Mouse (Mus musculus): Measurements from ENCODE around the gene Slc46a2. TPM values are rescaled to one million over a fixed set of nuclear protein-coding genes. Genes with fewer than 3 reads are reported as not detected.
A peak's percentile ranks its signal among the peaks of the same experiment; 100 is the strongest.

Gene Slc46a2
- under 1 TPM; 0.12 to 0.93 TPM for total RNA-seq (2021)
- long read RNA-seq, experiment 1: 0 reads
- long read RNA-seq, experiment 2, partial matches to known transcripts: 0 of 3 reads
- long read RNA-seq, experiment 2, other reads (novel, unspliced or antisense): 1 of 3 reads

DNA sequence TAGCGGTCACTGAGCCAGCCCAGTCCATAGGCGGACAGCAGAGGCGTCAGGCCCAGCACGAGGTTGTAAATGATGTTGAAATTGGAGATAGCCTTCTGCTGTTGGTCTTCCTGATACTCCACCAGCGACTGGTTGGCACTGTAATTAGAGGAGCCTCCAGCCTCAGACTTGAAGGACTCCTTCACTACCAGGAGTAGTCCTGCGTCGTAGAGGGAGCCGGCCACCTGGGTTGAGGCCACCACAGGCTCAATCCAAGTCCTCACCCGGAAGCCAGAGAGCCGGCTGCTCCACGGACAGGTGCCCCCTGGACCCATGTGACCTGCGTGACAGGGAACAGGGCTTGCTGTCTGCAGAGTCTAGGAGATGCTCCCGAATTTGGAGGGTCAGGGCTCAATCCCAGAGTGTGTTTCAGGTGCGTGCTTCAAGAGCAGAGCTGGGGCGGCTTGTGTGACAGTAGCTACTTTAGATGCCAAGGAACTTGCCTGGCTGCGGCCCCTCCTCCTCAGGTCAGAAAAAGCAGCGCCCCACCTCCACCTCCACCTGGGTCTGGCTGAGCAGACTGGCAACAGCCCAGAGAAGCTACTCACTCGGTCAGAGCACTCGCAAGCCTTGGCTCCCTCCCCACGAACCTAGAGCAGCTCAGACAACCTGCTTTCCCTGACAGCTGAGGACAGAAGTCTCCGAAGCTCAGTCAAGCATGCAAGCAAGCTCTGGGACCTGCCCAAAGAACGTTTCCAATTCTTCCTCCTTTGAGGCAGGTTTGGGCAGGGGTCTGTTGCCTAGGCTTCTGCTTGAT, at the start of gene Slc46a2:
Gene Slc46a2 (minus strand): TSS at position 449 of the 796 bp plus-strand sequence.
- DNase-seq: no peak
- intact Hi-C loops (cut with DNase I): no loop called here

DNA sequence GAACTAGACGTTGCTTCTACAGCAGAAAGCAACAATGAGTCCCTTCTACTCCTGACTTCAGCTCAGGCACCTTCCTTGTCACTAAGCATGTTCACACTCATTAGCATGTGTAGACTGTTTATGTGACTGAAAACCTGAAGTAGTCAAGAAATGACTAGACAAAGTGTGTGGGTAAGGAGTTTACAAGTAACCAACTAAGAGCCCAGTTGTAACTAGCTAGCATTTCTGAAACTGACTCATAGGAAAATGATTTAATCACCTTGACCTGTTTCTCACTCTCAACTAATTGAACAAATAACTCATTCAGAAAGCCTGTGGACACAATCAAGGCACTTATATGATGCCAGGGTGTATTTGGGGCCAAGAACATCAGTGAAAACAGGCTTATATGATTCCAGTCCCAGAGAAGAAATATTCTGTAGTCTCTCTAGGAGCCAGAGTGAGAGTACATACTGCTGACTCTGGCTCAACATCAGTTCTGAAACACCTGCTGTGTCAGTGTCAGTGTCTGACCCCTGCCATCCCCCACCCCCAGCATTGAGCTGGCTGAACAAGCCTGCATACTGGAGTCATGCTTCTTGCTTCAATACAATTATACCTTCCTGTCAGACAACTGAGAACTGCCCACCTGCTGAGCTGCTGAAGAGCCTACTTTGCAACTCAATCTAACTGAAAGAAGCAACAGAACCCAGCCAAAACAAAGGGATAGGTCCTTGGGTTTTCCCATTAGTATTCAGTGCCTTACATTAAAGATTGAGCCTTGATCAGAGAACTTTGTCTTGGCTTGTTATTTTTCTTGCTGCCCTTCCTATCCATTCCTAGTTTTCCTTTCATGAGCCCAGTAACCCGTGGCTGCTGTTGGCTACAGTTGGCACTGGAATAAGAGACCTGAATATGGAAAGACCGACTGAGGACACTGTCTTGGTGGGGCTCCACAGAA, 48.8 kb upstream of the Slc46a2 start, which contains the start of gene Mup6:
Gene Mup6 (plus strand): TSS at position 890 of the 940 bp plus-strand sequence.
- no peak for DNase-seq
- intact Hi-C loops (cut with DNase I): no loop called here

DNA sequence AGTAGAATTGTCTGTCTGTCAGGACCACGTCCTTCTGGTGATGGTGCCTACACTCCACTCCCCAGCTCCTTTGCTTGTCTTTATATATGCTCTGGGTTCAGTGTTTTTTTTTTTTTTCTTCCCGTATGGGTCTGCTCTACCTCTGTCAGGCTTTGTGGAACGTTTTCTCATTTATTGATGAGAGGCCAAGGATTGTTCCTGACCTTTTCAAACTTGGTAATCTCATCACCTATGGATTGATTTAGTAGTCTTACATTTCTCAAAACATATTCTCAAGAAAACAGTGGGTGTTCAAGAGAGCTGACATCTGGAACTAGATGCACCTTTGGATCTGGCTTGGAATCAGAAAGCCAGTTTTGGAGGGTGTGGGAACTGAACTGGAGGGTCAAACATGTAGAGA, 45.8 kb upstream of the Slc46a2 start, which contains the start of gene Mup4:
Gene Mup4 (minus strand): TSS at position 101 of the 400 bp plus-strand sequence.
- no peak for DNase-seq
- intact Hi-C loops (cut with DNase I): no loop called here

DNA sequence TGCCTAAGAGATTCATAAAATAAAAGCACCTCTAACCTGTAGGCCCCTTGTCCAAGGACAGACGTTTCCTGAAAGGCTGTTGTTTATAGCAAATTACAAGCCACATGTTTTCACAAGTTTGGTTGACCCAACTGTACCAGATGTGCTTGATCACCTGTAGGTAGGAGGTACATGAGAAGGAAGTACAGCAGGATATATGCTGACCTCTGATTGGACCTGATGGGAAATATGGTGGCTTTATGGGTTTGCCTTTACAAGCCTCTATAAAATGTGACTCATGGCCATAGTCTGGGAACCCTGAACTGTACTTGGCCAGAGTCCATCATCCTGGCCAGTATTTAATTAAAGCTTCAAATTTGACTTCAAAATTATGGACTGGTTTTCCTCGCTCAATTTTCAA, 22.7 kb upstream of the Slc46a2 start:
- DNase-seq: no peak
- intact Hi-C loops (cut with DNase I): no loop called here

DNA sequence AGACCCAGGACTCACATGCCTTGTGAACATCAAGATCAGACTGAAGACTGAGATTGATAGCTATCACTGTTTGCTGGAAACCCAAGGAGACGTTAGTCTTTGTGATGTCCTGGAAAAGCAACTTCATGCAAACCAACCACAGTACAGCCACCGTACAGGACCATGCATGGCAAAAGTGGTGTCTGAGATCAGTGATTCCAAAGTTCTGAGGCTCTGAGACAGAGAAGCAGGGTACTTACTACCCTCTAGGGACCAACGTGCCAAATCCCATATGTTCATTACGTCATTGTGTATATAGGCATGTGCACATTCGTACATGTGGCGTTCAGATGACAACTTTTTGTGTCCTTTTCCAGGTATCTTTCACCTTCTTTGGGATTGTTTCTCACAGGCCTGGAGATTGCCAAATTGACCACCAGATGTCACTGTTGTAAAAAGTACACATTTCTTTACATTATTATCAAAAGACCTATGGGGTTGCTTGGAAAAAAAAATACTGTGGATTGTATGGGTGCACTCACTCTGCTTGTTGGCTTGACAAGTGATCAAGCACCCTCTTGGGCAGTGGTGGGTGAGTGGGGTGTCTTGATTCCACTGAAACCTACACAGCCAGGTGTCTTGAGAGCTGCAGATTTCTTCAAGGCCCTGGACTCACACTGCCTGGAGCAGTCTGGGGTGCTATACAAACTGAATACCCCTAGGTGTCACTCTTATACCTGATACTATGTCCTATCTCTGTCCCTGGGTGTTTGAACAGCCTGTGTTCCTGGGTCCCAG, 17.8 kb upstream of the Slc46a2 start:
- DNase-seq: no peak
- intact Hi-C loops (cut with DNase I): no loop called here

DNA sequence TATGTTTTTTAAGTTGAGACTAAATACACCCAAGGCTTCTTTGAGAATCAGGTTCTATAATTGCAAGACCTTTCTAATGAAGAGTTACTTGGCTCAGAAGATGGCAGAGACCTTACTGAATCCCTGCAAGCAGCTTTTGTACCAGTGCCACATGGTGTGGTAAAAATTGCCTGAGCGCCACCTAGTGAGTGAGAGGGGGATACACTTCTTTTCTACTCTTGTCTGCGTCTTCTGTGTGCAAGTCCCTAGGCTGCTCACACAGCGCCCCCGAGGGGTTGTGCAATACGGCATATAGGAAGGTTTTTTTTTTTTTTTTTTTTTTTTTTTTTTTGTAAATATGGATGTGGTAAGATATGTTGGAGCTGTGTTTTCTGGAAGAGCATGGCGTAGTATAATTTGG, 13.5 kb upstream of the Slc46a2 start:
- peak; percentile 63 to 73 for DNase-seq
- intact Hi-C loops (cut with DNase I): loop anchor here (2.0 to 5.0 kb wide), 4 partner anchors 58 to 311 kb away; partner anchors contain the start of gene Snx30

DNA sequence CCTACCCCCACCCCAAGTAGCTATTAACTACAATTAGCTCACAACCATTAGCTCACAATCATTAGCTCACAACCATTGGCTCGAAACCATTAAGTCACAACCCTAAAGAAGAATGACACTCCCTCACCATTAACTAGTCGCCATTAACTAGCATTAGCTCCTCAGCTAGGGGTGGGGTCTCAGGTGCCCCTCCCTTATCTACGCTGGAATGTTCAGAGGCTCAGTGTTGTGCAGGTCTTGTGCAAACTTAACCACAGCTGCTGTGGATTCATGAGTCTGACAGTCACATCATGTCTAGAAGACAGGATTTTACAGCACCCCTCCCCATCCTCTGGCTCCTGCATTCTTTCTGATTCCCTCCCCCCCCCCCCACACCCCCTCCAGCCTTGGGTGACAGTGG, 12.8 kb upstream of the Slc46a2 start:
- no peak for DNase-seq
- intact Hi-C loops (cut with DNase I): loop anchor here (2.0 to 5.0 kb wide), 4 partner anchors 57 to 310 kb away; partner anchors contain the start of gene Snx30

DNA sequence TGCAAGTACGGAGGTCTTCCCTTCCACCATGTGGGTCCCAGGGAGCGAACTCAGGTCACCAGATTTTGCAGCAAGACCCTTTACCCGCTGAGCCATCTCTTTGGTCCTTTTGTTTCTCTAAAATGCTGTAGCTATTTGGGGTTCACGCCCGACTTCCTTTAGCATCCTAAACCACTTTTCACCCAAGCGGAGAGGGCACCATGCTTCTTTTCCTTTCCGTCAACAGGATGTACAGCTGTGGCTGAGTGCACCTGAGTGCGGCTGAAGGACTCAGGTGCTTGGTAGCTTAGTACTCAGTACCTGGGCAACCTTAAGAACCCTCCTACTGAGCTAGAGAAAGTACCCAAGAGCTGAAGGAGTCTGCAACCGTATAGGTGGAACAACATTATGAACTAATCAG, 10.2 kb upstream of the Slc46a2 start:
- no peak for DNase-seq
- intact Hi-C loops (cut with DNase I): loop anchor here (5.0 kb wide), 2 partner anchors 118 to 308 kb away; partner anchors contain the start of gene Snx30

DNA sequence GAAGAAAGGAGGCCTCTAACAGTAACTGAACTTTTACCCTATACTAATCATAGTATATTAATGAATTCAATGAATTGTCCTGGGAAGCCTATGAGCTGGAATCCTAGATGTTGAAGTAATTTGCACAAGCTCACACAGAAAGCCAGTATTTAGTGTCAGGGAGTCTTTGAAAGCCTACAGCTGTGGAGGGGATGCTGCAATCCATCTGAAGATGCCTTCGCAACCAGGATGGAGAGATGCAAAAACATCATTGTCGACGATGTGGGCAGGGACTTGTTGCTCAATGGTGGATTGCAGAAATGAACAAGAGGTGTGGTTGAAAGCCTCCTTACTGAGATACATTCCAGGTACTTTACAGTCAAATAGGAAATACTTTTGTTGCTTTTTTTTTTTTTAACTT, 3.1 kb upstream of the Slc46a2 start:
- DNase-seq: no peak
- intact Hi-C loops (cut with DNase I): no loop called here

DNA sequence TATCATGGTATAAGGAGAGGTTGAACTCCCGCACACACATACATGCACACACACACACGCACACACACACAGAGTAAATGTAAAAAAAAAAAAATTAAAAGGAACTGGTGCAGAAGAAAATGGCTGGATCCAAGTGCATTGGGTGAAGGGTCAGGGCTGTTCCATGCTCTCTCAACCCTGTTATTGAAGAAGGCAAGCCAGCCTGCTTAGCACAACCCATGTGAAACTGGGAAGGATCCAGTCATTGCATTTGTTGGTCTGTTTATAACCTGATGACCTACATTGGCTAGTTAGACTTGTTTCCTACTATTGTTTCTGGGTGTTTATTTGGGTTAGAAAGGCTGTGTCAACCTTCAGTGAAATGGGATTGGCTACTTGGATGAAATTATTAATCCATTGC, 6.1 kb downstream of the Slc46a2 start:
- DNase-seq: no peak
- intact Hi-C loops (cut with DNase I): no loop called here

DNA sequence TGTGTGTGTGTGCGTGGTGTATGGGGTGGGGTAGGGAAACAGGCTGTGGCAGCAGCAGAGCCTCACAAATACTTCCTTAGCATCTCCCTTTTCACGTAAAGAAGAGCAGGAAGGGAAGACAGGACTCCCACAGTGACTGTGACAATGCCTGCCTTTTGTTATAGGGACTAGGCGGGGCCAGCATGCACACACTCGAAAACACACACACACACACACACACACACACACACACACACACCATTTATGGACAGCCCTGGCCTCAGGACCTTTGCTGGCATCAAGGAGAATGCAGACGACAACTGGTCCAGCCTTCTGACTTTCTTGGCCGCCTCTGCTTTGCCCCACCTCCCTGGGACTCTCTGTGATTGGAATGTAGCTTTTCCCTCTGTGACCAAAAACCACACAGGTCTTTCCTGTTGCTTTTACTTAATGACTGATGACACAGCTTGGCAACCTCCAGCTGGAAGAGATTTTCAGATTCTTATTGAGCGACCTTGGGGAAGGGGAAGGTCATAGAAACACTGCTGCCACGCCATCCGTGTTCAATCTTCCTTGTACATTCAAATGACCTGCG, 7.1 kb downstream of the Slc46a2 start:
- intact Hi-C loops (cut with DNase I): no loop called here

DNA sequence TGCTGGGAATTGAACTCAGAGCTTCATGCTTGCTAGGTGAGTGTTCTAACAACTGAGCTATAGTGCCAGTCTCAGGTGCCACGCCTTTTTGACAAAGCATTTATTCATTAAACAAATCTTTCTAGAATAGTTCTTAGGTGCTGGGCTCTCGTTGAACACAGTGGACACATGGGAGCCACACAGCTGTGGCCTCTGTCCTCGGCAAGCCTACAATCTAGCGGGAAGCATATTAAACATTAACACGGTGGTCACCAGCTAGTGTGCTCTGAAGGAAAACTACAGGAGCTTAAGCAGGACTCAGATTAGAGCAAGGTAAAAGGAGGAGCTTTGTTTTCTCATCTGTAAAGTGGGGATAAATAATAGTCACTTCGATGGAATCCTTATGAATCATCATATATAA, 7.8 kb downstream of the Slc46a2 start:
- intact Hi-C loops (cut with DNase I): no loop called here
- DNase-seq: no peak

More for the DNA sequence above, 7.1 kb downstream of the Slc46a2 start:
- DNase-seq: no peak

DNA sequence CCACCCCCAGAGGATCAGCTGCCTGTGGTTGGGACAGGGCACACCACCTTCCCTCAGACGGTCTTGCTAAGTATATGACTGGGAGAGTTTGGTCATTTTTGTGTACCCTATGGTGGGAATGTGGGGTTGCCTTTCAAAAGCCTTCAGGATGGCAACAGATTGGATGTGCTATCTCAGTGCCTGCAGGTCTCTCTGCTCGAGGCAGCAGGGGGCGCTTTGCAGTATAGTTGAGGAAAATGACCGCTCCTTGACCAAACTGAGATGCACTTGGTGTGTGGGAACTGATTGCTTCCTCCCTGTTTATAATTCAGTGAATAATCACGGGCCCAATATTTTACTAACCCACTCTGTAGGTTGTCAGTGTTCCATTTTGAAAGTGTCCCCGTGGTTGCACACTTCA, 12.3 kb downstream of the Slc46a2 start:
- intact Hi-C loops (cut with DNase I): no loop called here
- DNase-seq: no peak

DNA sequence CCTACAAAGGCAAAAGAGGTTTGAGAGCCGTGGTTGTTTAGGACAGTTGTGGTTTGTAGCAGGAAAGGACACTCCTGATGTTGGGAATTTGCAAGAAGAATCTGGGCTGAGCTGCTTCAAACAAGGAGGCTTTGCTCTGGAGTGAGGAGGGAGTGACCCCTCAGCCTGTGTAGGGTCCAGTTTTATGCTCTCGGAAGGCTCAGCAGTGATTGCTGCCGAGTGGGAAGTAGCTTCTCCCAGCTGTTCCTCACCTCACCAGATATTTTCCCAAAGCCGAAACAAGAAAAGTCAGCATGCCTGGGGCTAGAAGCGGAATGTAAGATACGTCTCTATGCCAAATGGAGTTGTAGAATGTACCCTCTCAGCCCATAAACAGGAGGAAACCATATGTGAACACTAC, 13.0 kb downstream of the Slc46a2 start:
- no peak for DNase-seq
- intact Hi-C loops (cut with DNase I): no loop called here

DNA sequence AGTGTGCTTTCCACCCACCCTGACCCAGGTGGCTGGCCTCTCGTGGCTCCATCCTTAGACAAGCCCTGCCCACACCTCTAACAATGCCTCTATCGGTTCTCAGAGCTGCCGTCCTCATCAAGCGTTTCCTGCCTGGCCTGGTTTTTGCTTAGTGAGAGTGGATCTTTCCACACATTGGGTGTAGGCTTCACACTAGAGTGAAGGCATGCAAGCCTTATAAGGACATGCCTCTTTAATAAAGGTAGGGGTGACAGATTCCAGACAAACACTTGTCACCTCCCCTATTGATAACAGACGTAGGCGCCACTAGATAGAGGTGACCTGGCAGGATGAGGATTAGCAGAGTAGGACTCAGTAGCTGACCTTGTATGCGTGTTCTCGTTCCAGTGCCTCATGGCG, 16.3 kb downstream of the Slc46a2 start:
- DNase-seq: no peak
- intact Hi-C loops (cut with DNase I): no loop called here

DNA sequence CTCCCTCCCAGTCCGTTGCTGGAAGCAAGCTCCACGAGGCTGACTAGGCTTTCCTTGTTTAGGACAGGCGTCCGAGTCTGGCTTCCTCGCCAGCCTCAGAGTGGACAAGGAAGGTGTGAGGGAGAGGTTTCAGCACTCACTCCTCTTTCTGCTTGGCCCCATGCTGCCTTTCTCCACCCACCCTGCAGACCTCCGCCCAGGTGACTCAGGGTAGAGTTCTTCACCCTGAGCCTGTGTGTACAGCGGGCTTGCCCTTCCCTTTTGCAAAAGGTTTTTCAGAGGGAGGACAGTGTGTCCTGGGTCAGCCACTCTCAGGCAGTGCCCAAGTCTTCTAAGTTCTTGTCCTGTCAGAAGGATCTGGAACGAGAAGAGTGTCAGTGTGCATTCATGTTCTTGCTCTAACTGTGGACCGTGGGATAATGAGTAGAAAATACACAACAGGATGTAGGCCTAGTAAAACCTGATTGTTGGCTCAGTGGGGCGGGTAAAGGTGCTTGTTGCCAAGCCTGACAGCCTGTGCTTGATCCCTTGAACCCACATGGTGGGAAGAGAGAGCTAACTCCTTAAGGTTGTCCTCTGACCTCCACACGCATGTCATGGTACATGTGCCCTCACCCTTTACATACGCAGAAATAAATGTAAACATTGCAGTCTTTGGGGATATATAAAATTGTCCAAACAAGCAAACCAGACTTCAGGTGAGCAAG, 16.9 kb downstream of the Slc46a2 start:
- intact Hi-C loops (cut with DNase I): no loop called here
- no peak for DNase-seq

DNA sequence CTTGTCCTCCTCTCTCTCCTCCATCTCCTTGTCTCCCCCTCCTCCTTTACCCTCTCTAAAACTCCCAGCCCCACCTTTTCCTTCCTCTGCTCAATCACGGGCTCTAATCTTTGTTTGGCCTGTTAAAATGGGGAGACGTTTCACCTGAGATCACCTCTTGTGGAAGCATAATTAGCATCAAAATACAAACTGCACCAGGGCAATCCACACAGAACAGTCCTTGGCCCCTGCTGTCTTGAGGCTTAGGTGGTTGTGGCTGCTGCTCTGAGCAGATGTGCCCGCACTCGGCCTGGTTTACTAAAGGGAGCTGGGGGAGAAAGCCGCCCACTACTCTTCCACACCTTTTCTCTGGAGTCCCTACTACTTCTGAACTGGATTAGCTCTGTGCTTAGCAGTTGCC, 18.9 kb downstream of the Slc46a2 start:
- intact Hi-C loops (cut with DNase I): no loop called here
- DNase-seq: no peak

DNA sequence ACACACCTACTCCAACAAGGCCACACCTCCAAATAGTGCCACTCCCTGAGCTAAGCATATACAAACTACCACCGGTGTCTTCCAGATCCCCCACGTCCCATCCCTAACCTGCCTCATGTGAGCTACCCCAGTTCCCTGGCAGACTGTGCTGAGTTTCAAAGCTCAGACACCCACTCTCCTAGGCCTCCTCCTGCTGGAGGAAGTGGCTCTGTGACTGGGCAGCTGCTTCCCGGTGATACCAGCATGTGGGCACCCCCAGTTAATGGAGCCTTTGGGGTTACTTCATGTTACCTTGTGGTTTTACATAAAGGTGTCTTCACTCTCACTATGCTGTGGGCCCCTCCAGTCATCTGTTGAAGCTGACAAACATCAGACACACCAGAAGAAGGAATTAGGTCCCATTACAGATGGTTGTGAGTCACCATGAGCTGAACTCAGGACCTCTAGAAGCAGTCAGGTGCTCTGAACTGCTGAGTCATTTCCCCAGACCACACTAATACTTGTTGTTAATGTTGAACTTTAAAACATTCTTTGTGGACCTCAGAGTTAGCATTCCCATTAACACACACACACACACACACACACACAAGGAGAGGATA, 19.8 kb downstream of the Slc46a2 start:
- intact Hi-C loops (cut with DNase I): no loop called here
- DNase-seq: no peak

DNA sequence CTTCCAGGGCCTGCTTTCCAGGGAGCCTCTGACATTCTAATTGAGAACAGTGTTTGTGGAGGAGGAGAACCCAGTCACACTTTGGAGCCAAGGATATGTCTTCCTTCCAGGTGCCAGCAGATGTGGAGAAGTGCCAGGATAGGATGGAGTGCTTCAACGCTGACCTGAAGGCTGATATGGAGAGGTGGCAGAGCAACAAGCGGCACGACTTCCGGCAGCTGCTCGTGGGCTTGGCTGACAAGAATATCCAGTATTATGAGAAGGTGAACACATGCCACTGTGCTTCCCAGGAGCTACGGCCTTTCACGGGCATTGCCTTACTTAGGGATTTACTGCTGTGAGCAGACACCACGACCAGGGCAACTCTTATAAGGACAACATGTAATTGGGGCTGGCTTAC, 20.4 kb downstream of the Slc46a2 start:
- intact Hi-C loops (cut with DNase I): no loop called here
- DNase-seq: no peak

All from heart, postnatal 14 days (tissue).